In the genomic region with DNA sequence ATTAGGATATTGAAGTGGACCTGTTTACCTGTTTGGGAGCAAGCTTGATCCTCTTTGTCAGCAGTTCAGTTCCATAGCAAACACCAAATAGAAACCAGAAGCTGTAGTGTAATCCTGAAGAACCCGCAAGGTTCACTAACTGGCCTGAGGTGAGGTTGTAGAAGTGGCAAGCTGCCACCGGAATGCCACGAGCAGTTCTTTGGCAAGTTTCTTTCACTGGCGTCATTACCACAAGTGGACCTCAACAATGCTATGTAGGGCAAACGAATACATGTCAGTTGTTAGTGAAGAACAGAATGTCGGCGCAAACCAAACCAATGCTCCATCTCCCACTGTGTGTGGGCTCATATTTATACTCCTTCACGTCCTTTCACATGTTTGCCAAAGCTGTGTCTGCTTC, we compare ENCODE assay signal across 30 mouse cellular contexts. TPM values are rescaled to one million over a fixed set of nuclear protein-coding genes. Genes with fewer than 3 reads are reported as not detected.
DNase-seq lines count a peak whose midpoint lies in the region; ATAC-seq and TF ChIP-seq lines count a peak whose summit lies in the region.
"Had no signal": no experiment of that assay in that cellular context is flagged by ENCODE, and none has a peak within 500 bp of the region (broad histone marks: within the 10 kb centered on the region; RNA-seq: fewer than 3 reads in every experiment).

No protein-coding gene starts in this region.

- no peaks in the 10 kb centered on the region for H3K27me3 ChIP-seq in heart, adult 2 months (ENCODE audit: control insufficient read depth, insufficient read depth, low read length)
- H3K27me3 ChIP-seq in heart, embryonic 10.5 days (ENCODE audit: insufficient read depth, poor library complexity, severe bottlenecking) = peaks cover 3% of the 10 kb centered on the region; the same call in 1 of the 2 replicates
- H3K27me3 ChIP-seq in heart, postnatal 0 days (ENCODE audit: control insufficient read depth, insufficient read depth, low read length) = no peaks in the 10 kb centered on the region
- H3K27me3 ChIP-seq in lung, postnatal 0 days (replicated peaks; ENCODE audit: insufficient read depth, low read length) = no peaks in the 10 kb centered on the region
- H3K27me3 ChIP-seq: hindbrain, embryonic 13.5 days had no signal

- intact Hi-C loops in heart, adult 2 months (cut with DNase I) = no loop called here

- no peak overlapping the region for H3K9ac ChIP-seq in heart, adult 2 months (ENCODE audit: low read depth, low read length)
- H3K9ac ChIP-seq in heart, postnatal 0 days (replicated peaks; ENCODE audit: low read depth, low read length) = no peak overlapping the region
- no peak overlapping the region for H3K9ac ChIP-seq in lung, postnatal 0 days (replicated peaks; ENCODE audit: low read depth)
- H3K9ac ChIP-seq: hindbrain, embryonic 13.5 days had no signal

- TF ChIP-seq EP300 in heart, adult 2 months (IDR thresholded peaks at IDR 0.05; ENCODE audit: insufficient read depth, low read depth, low read length) = 0 out of 2 replicates have a peak, but pooled peaks have one; percentile 55
- TF ChIP-seq EP300 in heart, postnatal 0 days (IDR thresholded peaks at IDR 0.05; ENCODE audit: low read depth) = no peak
- TF ChIP-seq EP300 in lung, postnatal 0 days (IDR thresholded peaks at IDR 0.05) = peak; percentile 41

- no peaks in the 10 kb centered on the region for H3K79me2 ChIP-seq in heart, adult 2 months (replicated peaks; ENCODE audit: control insufficient read depth, insufficient read depth, low read length)

- peak overlapping the region; percentile 27; the same call in 1 of the 2 replicates for H3K27ac ChIP-seq in heart, adult 2 months
- H3K27ac ChIP-seq in heart, embryonic 10.5 days = no peak overlapping the region
- no peak overlapping the region for H3K27ac ChIP-seq in heart, postnatal 0 days (ENCODE audit: low read depth)
- no peak overlapping the region for H3K27ac ChIP-seq in lung, postnatal 0 days (ENCODE audit: low read length)
- H3K27ac ChIP-seq: hindbrain, embryonic 13.5 days; left cerebral cortex, adult 2 months; limb, embryonic 10.5 days had no signal

- no peak overlapping the region for H3K4me3 ChIP-seq in heart, adult 2 months
- H3K4me3 ChIP-seq in heart, embryonic 10.5 days = no peak overlapping the region
- no peak overlapping the region for H3K4me3 ChIP-seq in heart, postnatal 0 days (ENCODE audit: low read depth, low read length)
- H3K4me3 ChIP-seq in lung, postnatal 0 days (ENCODE audit: low read depth, low read length) = no peak overlapping the region
- H3K4me3 ChIP-seq: hindbrain, embryonic 13.5 days; left cerebral cortex, adult 2 months; limb, embryonic 10.5 days had no signal

- H3K4me2 ChIP-seq in heart, postnatal 0 days (ENCODE audit: low read depth, low read length) = no peak overlapping the region
- H3K4me2 ChIP-seq in lung, postnatal 0 days (replicated peaks; ENCODE audit: low read depth, low read length) = no peak overlapping the region
- H3K4me2 ChIP-seq: hindbrain, embryonic 13.5 days; midbrain, embryonic 11.5 days had no signal

- TF ChIP-seq CTCF in heart, adult 2 months (IDR thresholded peaks at IDR 0.05) = no peak
- TF ChIP-seq CTCF in heart, postnatal 0 days (IDR thresholded peaks at IDR 0.05; ENCODE audit: low read depth) = no peak
- no peak for TF ChIP-seq CTCF in lung, postnatal 0 days (IDR thresholded peaks at IDR 0.05)

- no peaks in the 10 kb centered on the region; the same call in 1 of the 2 replicates for H3K4me1 ChIP-seq in heart, adult 2 months (ENCODE audit: control insufficient read depth, insufficient read depth, low read length)
- H3K4me1 ChIP-seq in heart, embryonic 10.5 days = peaks cover 4% of the 10 kb centered on the region; the same call in 1 of the 2 replicates
- H3K4me1 ChIP-seq in heart, postnatal 0 days (ENCODE audit: control insufficient read depth, insufficient read depth) = no peaks in the 10 kb centered on the region
- no peaks in the 10 kb centered on the region for H3K4me1 ChIP-seq in lung, postnatal 0 days (ENCODE audit: insufficient read depth, low read depth, low read length)
- H3K4me1 ChIP-seq: hindbrain, embryonic 13.5 days had no signal

- no peaks in the 10 kb centered on the region for H3K9me3 ChIP-seq in heart, embryonic 10.5 days
- H3K9me3 ChIP-seq in heart, postnatal 0 days (replicated peaks; ENCODE audit: control insufficient read depth, low read length) = no peaks in the 10 kb centered on the region
- H3K9me3 ChIP-seq in lung, postnatal 0 days (ENCODE audit: low read length) = no peaks in the 10 kb centered on the region
- H3K9me3 ChIP-seq: hindbrain, embryonic 13.5 days; limb, embryonic 10.5 days had no signal

- ATAC-seq in heart, postnatal 0 days (ENCODE audit: insufficient read depth, low read depth) = peak; percentile 60; the same call in 1 of the 2 replicates
- ATAC-seq in lung, postnatal 0 days = peak; percentile 81
- ATAC-seq: activated CD4-positive, CD25-positive, alpha-beta regulatory T cell, adult 4 months had no signal

- peak; percentile 37 to 68 for DNase-seq in heart, adult 2 months
- DNase-seq in heart, embryonic 10.5 days (ENCODE audit: low spot score) = no peak
- peak; percentile 65 for DNase-seq in 3134 (ENCODE audit: extremely low read depth, insufficient read length, low spot score)
- peak; percentile 51 for DNase-seq in heart, postnatal 0 days (ENCODE audit: low spot score)
- peak; percentile 68 for DNase-seq in lung, postnatal 0 days (ENCODE audit: low spot score)
- DNase-seq in spleen, postnatal 14 days (ENCODE audit: low spot score in 2 of 2) = no peak
- DNase-seq in layer of hippocampus, adult 9-10 months (ENCODE audit: low spot score) = no peak
- DNase-seq in layer of hippocampus, adult 9-11 months = no peak
- DNase-seq: adrenal gland, adult 8-10 months; cerebellum, adult 11-12 months; cerebellum, postnatal 14 days; liver; right cerebral cortex, postnatal 14 days had no signal

- no peak for TF ChIP-seq POLR2A in heart, adult 2 months (IDR thresholded peaks at IDR 0.05; ENCODE audit: insufficient read depth, low read depth, low read length)

- no peaks in the 10 kb centered on the region for H3K36me3 ChIP-seq in heart, adult 2 months (ENCODE audit: control insufficient read depth, insufficient read depth, low read length)
- no peaks in the 10 kb centered on the region for H3K36me3 ChIP-seq in heart, embryonic 10.5 days
- no peaks in the 10 kb centered on the region for H3K36me3 ChIP-seq in heart, postnatal 0 days (replicated peaks; ENCODE audit: control insufficient read depth, insufficient read depth, low read length)
- H3K36me3 ChIP-seq in lung, postnatal 0 days (ENCODE audit: insufficient read depth, low read length) = no peaks in the 10 kb centered on the region
- H3K36me3 ChIP-seq: hindbrain, embryonic 13.5 days; limb, embryonic 10.5 days had no signal

- 62% methylated on average over 8 of the region's 8 CpGs for WGBS in heart, adult 2 months
- WGBS in heart, embryonic 10.5 days = 88% methylated on average over 8 of the region's 8 CpGs
- WGBS in heart, postnatal 0 days = 50% methylated on average over 8 of the region's 8 CpGs
- WGBS in lung, postnatal 0 days = 60% methylated on average over 8 of the region's 8 CpGs

RNA-seq across cellular contexts. Expression of gene Krt7, which starts 12.6 kb away (rescaled TPM):
- 1 to 10 TPM; 2.5 to 3.1 TPM for total RNA-seq in heart, adult 2 months (2021)
- polyA plus RNA-seq in heart, adult 2 months (2012; rRNA removed) = 2.6 and 3.3 TPM in 2 replicates
- 26.7 and 31.9 TPM in 2 replicates for polyA plus RNA-seq in heart, embryonic 10.5 days (2016; fragmentation: Nextera tagmentation; extraction: Ambion mirVana)
- total RNA-seq in heart, postnatal 0 days (2014; rRNA removed; ENCODE audit: low replicate concordance) = 6.6 and 24.8 TPM in 2 replicates
- polyA plus RNA-seq in heart, postnatal 0 days (2015; fragmentation: Nextera tagmentation; extraction: Ambion mirVana) = 10.2 and 10.4 TPM in 2 replicates
- 430 and 463 TPM in 2 replicates for polyA plus RNA-seq in lung, postnatal 0 days (2015; fragmentation: Nextera tagmentation; extraction: Ambion mirVana)
- polyA plus RNA-seq: activated CD4-positive, CD25-positive, alpha-beta regulatory T cell, adult 4 months had no signal

RNA-seq across cellular contexts. Expression of gene Krt80, which starts 28.3 kb away (rescaled TPM):
- total RNA-seq in heart, adult 2 months (2021) = 1 to 10 TPM; 2.2 to 2.8 TPM
- polyA plus RNA-seq in heart, adult 2 months (2012; rRNA removed) = 2.0 and 3.2 TPM in 2 replicates
- 0.80 and 1.7 TPM in 2 replicates for polyA plus RNA-seq in heart, embryonic 10.5 days (2016; fragmentation: Nextera tagmentation; extraction: Ambion mirVana)
- 5.9 and 12.0 TPM in 2 replicates for total RNA-seq in heart, postnatal 0 days (2014; rRNA removed; ENCODE audit: low replicate concordance)
- polyA plus RNA-seq in heart, postnatal 0 days (2015; fragmentation: Nextera tagmentation; extraction: Ambion mirVana) = 1.8 and 2.2 TPM in 2 replicates
- polyA plus RNA-seq in lung, postnatal 0 days (2015; fragmentation: Nextera tagmentation; extraction: Ambion mirVana) = 19.6 and 26.3 TPM in 2 replicates
- total RNA-seq: MEL had no signal
- polyA plus RNA-seq: activated CD4-positive, CD25-positive, alpha-beta regulatory T cell, adult 4 months; embryonic facial prominence, embryonic 11.5 days; forebrain, embryonic 11.5 days; midbrain, embryonic 11.5 days had no signal

RNA-seq across cellular contexts. Expression of gene Krt87, which starts 40.3 kb away (rescaled TPM):
- total RNA-seq in heart, adult 2 months (2021) = not detected
- polyA plus RNA-seq in heart, adult 2 months (2012; rRNA removed) = not detected in 2 replicates
- not detected in 2 replicates for polyA plus RNA-seq in heart, embryonic 10.5 days (2016; fragmentation: Nextera tagmentation; extraction: Ambion mirVana)
- not detected in 2 replicates for total RNA-seq in heart, postnatal 0 days (2014; rRNA removed; ENCODE audit: low replicate concordance)
- not detected in 2 replicates for polyA plus RNA-seq in heart, postnatal 0 days (2015; fragmentation: Nextera tagmentation; extraction: Ambion mirVana)
- 0.24 and 0.29 TPM in 2 replicates for polyA plus RNA-seq in lung, postnatal 0 days (2015; fragmentation: Nextera tagmentation; extraction: Ambion mirVana)
- total RNA-seq: gastrocnemius, adult 18-20 months; MEL; monocyte, adult 5-6 weeks; neutrophil, adult 5-6 weeks had no signal
- polyA plus RNA-seq: C2C12; forebrain, embryonic 11.5 days; limb, embryonic 10.5 days; liver, embryonic 16.5 days had no signal

RNA-seq across cellular contexts. Expression of gene Krt88, which starts 49.3 kb away (rescaled TPM):
- total RNA-seq in heart, adult 2 months (2021) = not detected
- polyA plus RNA-seq in heart, adult 2 months (2012; rRNA removed) = not detected in 2 replicates
- not detected in 2 replicates for polyA plus RNA-seq in heart, embryonic 10.5 days (2016; fragmentation: Nextera tagmentation; extraction: Ambion mirVana)
- not detected in 2 replicates for total RNA-seq in heart, postnatal 0 days (2014; rRNA removed; ENCODE audit: low replicate concordance)
- polyA plus RNA-seq in heart, postnatal 0 days (2015; fragmentation: Nextera tagmentation; extraction: Ambion mirVana) = not detected in 2 replicates
- polyA plus RNA-seq in lung, postnatal 0 days (2015; fragmentation: Nextera tagmentation; extraction: Ambion mirVana) = 0.15 and 0.21 TPM in 2 replicates
- total RNA-seq: adrenal gland, adult 8-10 months; gastrocnemius, adult 18-20 months; layer of hippocampus, adult 8-10 months; left cerebral cortex, adult 2 months; megakaryocyte progenitor cell, adult 5-6 weeks; MEL; monocyte, adult 5-6 weeks; neutrophil, adult 5-6 weeks had no signal
- polyA plus RNA-seq: activated CD4-positive, CD25-positive, alpha-beta regulatory T cell, adult 4 months; C2C12; embryonic facial prominence, embryonic 11.5 days; forebrain, embryonic 11.5 days; heart, embryonic 16.5 days; hindbrain, embryonic 13.5 days; limb, embryonic 10.5 days; liver, embryonic 16.5 days; midbrain, embryonic 11.5 days; thymus, postnatal 0 days had no signal

Comparison
In these comparisons a context has a peak if more than half of its experiments do, and no peak if none do; other contexts are left out.
1. DNase-seq: peak in heart, adult 2 months (2 of 2), 3134 (single experiment), heart, postnatal 0 days (single experiment) and lung, postnatal 0 days (single experiment); none in heart, embryonic 10.5 days (single experiment), spleen, postnatal 14 days (0 of 2), layer of hippocampus, adult 9-10 months (single experiment) and layer of hippocampus, adult 9-11 months (single experiment).
2. RNA of gene Krt7, which starts 12.6 kb away (polyA plus RNA-seq): 430 to 463 TPM in lung, postnatal 0 days; 26.7 to 31.9 TPM in heart, embryonic 10.5 days, 10.2 to 10.4 TPM in heart, postnatal 0 days and 2.6 to 3.3 TPM in heart, adult 2 months; every median in the first group is over 10 times any median in the second.